In the genomic region with DNA sequence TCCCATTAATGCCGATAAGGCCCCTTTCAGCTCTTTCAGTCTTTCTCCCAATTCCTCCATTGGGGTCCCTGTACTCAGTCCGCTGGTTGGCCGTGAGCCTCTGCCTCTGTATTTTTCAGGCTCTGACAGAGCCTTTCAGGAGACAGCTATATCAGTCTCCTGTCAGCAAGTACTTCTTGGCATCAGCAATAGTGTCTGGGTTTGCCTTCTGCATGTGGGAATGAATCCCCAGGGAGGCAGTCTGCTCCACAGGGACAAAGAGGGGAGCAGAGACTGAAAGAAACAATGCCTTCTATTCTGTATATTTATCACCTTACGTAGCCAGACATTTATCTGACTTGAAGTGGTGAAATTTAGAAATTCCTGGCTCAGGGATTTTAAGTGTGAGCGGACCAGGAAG, we compare ENCODE assay signal across 14 mouse cellular contexts. TPM values are rescaled to one million over a fixed set of nuclear protein-coding genes. Genes with fewer than 3 reads are reported as not detected.
"Had no signal": no experiment of that assay in that cellular context is flagged by ENCODE, and none has a peak within 500 bp of the region (broad histone marks: within the 10 kb centered on the region; RNA-seq: fewer than 3 reads in every experiment).

No protein-coding gene starts in this region.

- H3K9ac ChIP-seq: limb, embryonic 13.5 days; liver, embryonic 14.5 days; midbrain, embryonic 13.5 days; neural tube, embryonic 13.5 days had no signal

- ATAC-seq: midbrain, embryonic 13.5 days had no signal

- H3K27me3 ChIP-seq: limb, embryonic 13.5 days; midbrain, embryonic 13.5 days; neural tube, embryonic 13.5 days had no signal

- H3K4me1 ChIP-seq: limb, embryonic 13.5 days; midbrain, embryonic 13.5 days; neural tube, embryonic 13.5 days had no signal

- H3K4me3 ChIP-seq: limb, embryonic 13.5 days; midbrain, embryonic 13.5 days; neural tube, embryonic 13.5 days had no signal

- H3K36me3 ChIP-seq: limb, embryonic 13.5 days; midbrain, embryonic 13.5 days; neural tube, embryonic 13.5 days had no signal

- DNase-seq: kidney, postnatal 25 days; layer of hippocampus, adult 9-11 months; layer of hippocampus, postnatal 36 days; lung, adult 18-20 months; retina, postnatal 1 day; right cerebral cortex, postnatal 4 days; spleen, adult 18-20 months; thymus, adult 18-20 months; thymus, postnatal 14 days had no signal

- H3K4me2 ChIP-seq: limb, embryonic 13.5 days; midbrain, embryonic 13.5 days; neural tube, embryonic 13.5 days had no signal

- H3K27ac ChIP-seq: limb, embryonic 13.5 days; liver, embryonic 14.5 days; midbrain, embryonic 13.5 days; neural tube, embryonic 13.5 days had no signal

- H3K9me3 ChIP-seq: limb, embryonic 13.5 days; midbrain, embryonic 13.5 days; neural tube, embryonic 13.5 days had no signal

RNA-seq across cellular contexts. Expression of gene Vip, which starts 12.8 kb away (rescaled TPM):
- total RNA-seq: liver, adult 2 months had no signal
- polyA plus RNA-seq: liver, adult 2 months; liver, embryonic 14.5 days had no signal
